Mouse (Mus musculus): Measurements from ENCODE around the gene Sult1c1. TPM values are rescaled to one million over a fixed set of nuclear protein-coding genes. Genes with fewer than 3 reads are reported as not detected.
"Not testable (repeated sequence)": the region's sequence is repeated elsewhere in the genome, so short reads cannot be mapped to it uniquely, and the experiment has no call there.

The Sult1c1 gene
- not detected for total RNA-seq (2021)

DNA sequence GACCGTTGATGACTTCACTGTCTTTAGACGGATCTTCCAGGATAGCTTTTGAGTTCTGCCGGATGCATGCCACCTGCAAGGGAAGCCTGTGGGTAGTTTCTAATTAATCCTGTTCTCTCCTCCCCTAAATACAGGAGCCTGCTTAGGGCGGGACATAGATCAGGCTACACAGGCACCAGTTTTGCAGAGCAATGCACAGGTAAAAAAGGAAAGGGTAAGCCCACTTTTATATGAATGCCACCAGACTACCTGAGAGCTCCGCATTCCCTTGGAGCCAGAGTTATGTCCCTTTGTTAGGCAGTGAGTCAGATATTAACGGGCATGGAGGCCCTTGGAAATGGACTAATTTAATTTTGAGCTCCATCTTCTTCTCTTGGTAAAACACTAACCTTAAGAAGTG is at the start of gene Sult1c1:
TSS of gene Sult1c1 (minus strand) at position 101 of the 400 bp plus-strand sequence.
- intact Hi-C loops (cut with DNase I): no loop called here

DNA sequence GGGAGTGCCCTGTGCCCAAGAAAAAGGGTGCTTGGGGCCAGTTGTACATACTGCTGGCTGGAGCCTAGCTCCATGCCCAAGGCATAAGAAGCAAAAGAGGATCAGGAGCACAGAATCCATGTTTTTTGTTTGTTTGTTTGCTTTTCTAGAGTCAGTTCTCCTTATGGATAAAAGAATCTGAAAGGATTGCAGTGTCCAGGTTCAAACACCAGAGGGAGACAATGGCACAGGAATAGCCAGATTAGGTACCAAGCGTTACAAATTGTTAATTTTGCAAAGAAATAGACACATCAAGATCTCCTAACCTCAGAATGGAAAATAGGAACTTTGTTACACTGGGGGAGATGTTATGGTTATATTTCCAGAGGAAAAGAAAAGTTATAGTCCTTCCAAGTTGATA is 23.7 kb upstream of the Sult1c1 start:
- DNase-seq: peak; percentile 13
- intact Hi-C loops (cut with DNase I): loop anchor here (10.0 kb wide), 2 partner anchors 51 to 331 kb away; no protein-coding TSS in a partner anchor

More for the DNA sequence above, at the start of gene Sult1c1:
- no peak for DNase-seq

DNA sequence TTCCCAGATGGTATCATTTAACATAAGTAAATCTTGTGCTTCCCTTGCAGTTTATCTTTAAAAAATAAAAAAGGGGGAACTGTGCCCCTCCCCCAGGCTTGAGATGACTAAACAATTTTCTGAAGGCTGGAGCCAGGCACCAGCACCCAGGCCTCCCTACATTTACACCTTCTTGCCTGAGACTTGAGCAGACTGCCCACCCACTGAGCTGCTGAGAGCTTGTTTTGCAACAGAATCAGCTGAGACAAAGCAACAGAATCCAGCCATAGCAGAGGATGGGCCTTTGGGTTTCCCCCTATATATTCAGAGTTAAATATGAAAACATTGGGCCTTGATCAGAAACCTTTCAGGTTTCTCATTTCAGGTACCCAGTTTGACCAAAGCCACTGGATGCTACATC is 20.7 kb upstream of the Sult1c1 start:
- intact Hi-C loops (cut with DNase I): loop anchor here (10.0 kb wide), 2 partner anchors 54 to 334 kb away; no protein-coding TSS in a partner anchor
- DNase-seq: no peak

DNA sequence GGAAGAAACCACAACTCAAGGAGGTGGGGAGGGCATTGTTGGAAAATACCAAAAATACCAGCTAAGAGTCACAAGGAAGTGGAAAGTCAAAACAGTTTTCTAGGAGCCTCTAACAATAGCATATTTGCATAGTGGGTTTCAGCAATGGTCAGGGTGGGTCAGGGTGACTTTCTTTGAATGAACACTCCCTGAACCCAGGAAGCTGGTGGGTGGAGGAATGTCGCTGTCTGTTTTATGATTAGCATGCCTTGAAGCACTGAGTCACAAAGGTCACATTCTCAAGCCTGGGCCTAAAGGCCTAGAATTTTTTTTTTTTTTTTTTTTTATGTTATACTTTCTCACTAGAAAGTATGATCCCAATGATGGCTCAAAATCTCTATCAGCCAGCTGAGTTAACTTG is 20.1 kb upstream of the Sult1c1 start:
- intact Hi-C loops (cut with DNase I): loop anchor here (10.0 kb wide), 2 partner anchors 54 to 334 kb away; no protein-coding TSS in a partner anchor
- not testable (repeated sequence) for DNase-seq

DNA sequence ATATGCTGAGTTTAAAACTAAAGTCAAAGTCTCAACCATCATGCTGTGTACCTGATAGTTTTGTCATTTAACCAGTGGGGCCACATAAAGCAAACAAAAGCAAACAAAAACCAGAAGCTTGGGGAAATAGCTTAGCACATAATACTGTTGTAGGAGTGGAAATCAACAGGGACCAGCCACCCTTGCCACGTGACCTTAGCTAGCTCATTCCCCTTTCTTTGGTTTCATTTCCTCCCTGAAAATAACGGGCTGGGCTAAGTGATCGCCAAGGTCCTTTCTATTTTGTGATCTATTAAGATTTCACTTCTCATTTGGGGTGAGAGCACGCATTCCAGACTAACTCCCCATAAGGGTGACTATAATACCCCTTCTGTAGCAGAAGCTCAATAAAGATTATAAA is 13.0 kb upstream of the Sult1c1 start:
- intact Hi-C loops (cut with DNase I): no loop called here
- no peak for DNase-seq

DNA sequence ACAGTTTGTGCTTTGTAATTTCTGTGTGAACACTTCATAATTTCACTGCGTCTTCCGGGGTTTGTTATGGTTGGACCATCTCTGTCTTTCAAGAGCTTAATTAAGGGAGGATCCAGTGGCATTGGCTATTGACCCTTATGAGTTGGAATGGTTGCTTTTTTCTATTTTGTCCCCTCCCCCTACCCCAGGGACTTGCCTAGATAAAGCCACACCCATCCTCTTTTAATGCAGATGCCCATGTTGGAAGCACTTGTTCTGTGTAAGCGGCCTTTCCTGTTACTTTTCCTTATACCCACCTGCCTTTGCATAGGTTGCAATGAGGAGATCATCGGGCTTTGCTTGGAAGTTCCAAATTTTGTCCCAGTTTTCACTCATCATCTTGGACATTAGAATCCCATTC is 16.9 kb downstream of the Sult1c1 start:
- intact Hi-C loops (cut with DNase I): no loop called here
- no peak for DNase-seq

DNA sequence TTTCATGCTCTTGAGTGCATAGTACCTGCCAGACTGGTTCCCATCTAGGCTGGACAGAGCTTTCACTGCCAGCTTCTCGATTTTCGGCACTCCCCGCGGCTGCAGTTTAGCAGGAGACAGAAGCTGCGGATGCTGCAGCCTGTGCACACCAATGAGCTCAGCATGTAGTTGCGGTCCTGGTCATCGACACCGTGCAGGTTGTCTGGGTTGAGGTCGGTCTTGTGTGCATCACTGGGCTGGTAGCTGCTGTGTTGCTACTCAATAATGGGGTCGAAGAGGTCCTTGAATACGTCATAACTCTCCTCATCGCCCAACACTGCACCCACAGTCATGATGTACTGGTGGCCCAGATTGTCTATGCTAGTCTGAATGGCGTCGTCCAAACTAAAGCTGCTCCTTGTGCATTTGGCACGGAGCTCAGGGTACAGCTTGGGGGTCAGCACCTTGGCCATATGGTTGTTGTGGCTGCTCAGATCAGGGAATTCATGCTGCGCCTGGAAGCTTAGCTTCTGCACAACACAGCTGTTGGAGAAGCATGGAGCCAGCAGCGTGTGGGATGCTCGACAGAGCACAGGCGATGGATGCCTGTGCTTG is 48.8 kb downstream of the Sult1c1 start:
- intact Hi-C loops (cut with DNase I): no loop called here
- DNase-seq: peak; percentile 41

DNA sequence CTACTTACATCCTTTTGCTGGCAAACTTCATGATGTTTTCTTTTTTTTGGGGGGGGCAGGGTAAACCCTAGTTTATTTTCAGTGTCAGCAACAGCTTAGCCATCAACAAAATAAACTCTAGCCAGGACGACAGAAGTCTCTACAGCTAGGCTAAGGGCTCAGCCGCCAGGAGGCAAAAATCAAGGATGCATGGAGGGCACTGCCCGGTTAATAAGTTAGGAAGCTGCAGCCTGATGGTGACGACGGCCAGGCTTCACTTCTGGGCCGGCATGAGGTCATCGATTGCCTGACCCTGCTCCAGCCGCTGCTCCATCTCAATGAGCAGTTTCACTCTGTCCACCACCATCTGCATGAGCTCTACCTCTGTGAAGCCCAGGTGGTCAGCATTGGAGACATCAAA is 49.7 kb downstream of the Sult1c1 start:
- intact Hi-C loops (cut with DNase I): no loop called here
- DNase-seq: no peak

Other genes starting within 250 kb of the Sult1c1 start
- not detected for gene Sult1c2, start 144.3 kb downstream of the Sult1c1 start, total RNA-seq (2021)